Mouse (Mus musculus) thymus, postnatal 10 days (tissue): ENCODE data around the gene Apba3.

Experiments used
- DNase-seq, 2 experiments: peaks; one replicate each; pipeline ENCODE4 v3.0.0; 2021; ENCODE audit warnings: low spot score in 2 of 2

Apba3 gene

GRCm38 (mm10) chr10:81252424-81253419 is 14.0 kb upstream of the Apba3 start, which contains the start of gene Matk:
Matk (plus strand) TSS chr10:81252935.
- DNase-seq = peak; percentile 34 to 46

GRCm38 (mm10) chr10:81254886-81255285 is 11.9 kb upstream of the Apba3 start:
- DNase-seq = no peak

GRCm38 (mm10) chr10:81257158-81258039 is 9.4 kb upstream of the Apba3 start:
- DNase-seq = peak; percentile 51 to 60

GRCm38 (mm10) chr10:81259225-81259884 is 7.4 kb upstream of the Apba3 start:
- DNase-seq = no peak

GRCm38 (mm10) chr10:81261025-81261424 is 5.7 kb upstream of the Apba3 start:
- DNase-seq = no peak

GRCm38 (mm10) chr10:81265540-81265939 is 1.2 kb upstream of the Apba3 start:
- no peak for DNase-seq

GRCm38 (mm10) chr10:81268056-81268455 is 1.3 kb downstream of the Apba3 start:
- DNase-seq = peak; percentile 50 to 57

- DNase-seq = no peak
Measured at GRCm38 (mm10) chr10:81268643-81269412, 2.1 kb downstream of the Apba3 start.

- no peak for DNase-seq
Measured at GRCm38 (mm10) chr10:81272356-81272755, 5.6 kb downstream of the Apba3 start.

- no peak for DNase-seq
Measured at GRCm38 (mm10) chr10:81273842-81274241, 7.1 kb downstream of the Apba3 start.

GRCm38 (mm10) chr10:81277676-81278075 is 10.9 kb downstream of the Apba3 start:
- DNase-seq = no peak

GRCm38 (mm10) chr10:81279496-81279895 is 12.7 kb downstream of the Apba3 start:
- no peak for DNase-seq

- no peak for DNase-seq
Measured at GRCm38 (mm10) chr10:81284189-81284588, 17.4 kb downstream of the Apba3 start.

GRCm38 (mm10) chr10:81284719-81285118 is 18.0 kb downstream of the Apba3 start:
- no peak for DNase-seq

GRCm38 (mm10) chr10:81285694-81286450 is 19.1 kb downstream of the Apba3 start:
- peak; percentile 91 to 96 for DNase-seq

GRCm38 (mm10) chr10:81286586-81286985 is 19.8 kb downstream of the Apba3 start:
- no peak for DNase-seq

- DNase-seq = peak; percentile 58 to 81
Measured at GRCm38 (mm10) chr10:81287513-81288157, 20.9 kb downstream of the Apba3 start.

- peak; percentile 52 to 70 for DNase-seq
Measured at GRCm38 (mm10) chr10:81288601-81289000, 21.8 kb downstream of the Apba3 start.

GRCm38 (mm10) chr10:81289278-81289677 is 22.5 kb downstream of the Apba3 start:
- peak; percentile 52 to 76 for DNase-seq

GRCm38 (mm10) chr10:81289811-81290210 is 23.1 kb downstream of the Apba3 start:
- no peak for DNase-seq
